Mouse (Mus musculus): ENCODE results near the gene Zkscan4.
"Not testable (repeated sequence)": the region's sequence is repeated elsewhere in the genome, so short reads cannot be mapped to it uniquely, and the experiment has no call there.

Zkscan4 gene

GRCm38 (mm10) chr13:21478759-21479670 is at the start of gene Zkscan4, which contains the start of gene Gm10065:
Gene Zkscan4, plus strand, starts transcription at chr13:21478907.
Gene Gm10065, minus strand, starts transcription at chr13:21479441.
- DNase-seq, result peak; percentile 81

GRCm38 (mm10) chr13:21435476-21435875 is 43.2 kb upstream of the Zkscan4 start:
- DNase-seq, result no peak

- peak; percentile 88 for DNase-seq
Measured at GRCm38 (mm10) chr13:21440503-21441206, 38.1 kb upstream of the Zkscan4 start, which contains the start of gene Pgbd1. Gene Pgbd1, minus strand, starts transcription at chr13:21441058.

GRCm38 (mm10) chr13:21441207-21441572 is 37.5 kb upstream of the Zkscan4 start:
- DNase-seq, result no peak

GRCm38 (mm10) chr13:21446796-21447195 is 31.9 kb upstream of the Zkscan4 start:
- no peak for DNase-seq

GRCm38 (mm10) chr13:21447856-21448614 is 30.7 kb upstream of the Zkscan4 start:
- no peak for DNase-seq

- DNase-seq, result no peak
Measured at GRCm38 (mm10) chr13:21453042-21453441, 25.7 kb upstream of the Zkscan4 start.

- peak; percentile 82 for DNase-seq
Measured at GRCm38 (mm10) chr13:21453449-21453848, 25.3 kb upstream of the Zkscan4 start, which contains the start of gene Zscan26. Gene Zscan26, minus strand, starts transcription at chr13:21453730.

- DNase-seq, result no peak
Measured at GRCm38 (mm10) chr13:21454133-21454532, 24.6 kb upstream of the Zkscan4 start.

GRCm38 (mm10) chr13:21456347-21456746 is 22.4 kb upstream of the Zkscan4 start:
- DNase-seq, result no peak

- DNase-seq, result not testable (repeated sequence)
Measured at GRCm38 (mm10) chr13:21462516-21462915, 16.2 kb upstream of the Zkscan4 start.

- DNase-seq, result no peak
Measured at GRCm38 (mm10) chr13:21467336-21467735, 11.4 kb upstream of the Zkscan4 start.

- DNase-seq, result peak; percentile 89
Measured at GRCm38 (mm10) chr13:21468061-21469019, 10.4 kb upstream of the Zkscan4 start, which contains the start of gene Nkapl. Gene Nkapl, minus strand, starts transcription at chr13:21468509.

GRCm38 (mm10) chr13:21469097-21469496 is 9.6 kb upstream of the Zkscan4 start:
- no peak for DNase-seq

GRCm38 (mm10) chr13:21472427-21472826 is 6.3 kb upstream of the Zkscan4 start:
- DNase-seq, result no peak

- DNase-seq, result no peak
Measured at GRCm38 (mm10) chr13:21486881-21487280, 8.2 kb downstream of the Zkscan4 start.

- no peak for DNase-seq
Measured at GRCm38 (mm10) chr13:21492847-21493246, 14.1 kb downstream of the Zkscan4 start.

- DNase-seq, result peak; percentile 13
Measured at GRCm38 (mm10) chr13:21495080-21495479, 16.4 kb downstream of the Zkscan4 start, which contains the start of gene AK157302. Gene AK157302, plus strand, starts transcription at chr13:21495223.

- not testable (repeated sequence) for DNase-seq
Measured at GRCm38 (mm10) chr13:21501182-21501581, 22.5 kb downstream of the Zkscan4 start, which contains the start of gene Gm11273. Gene Gm11273, minus strand, starts transcription at chr13:21501418.

GRCm38 (mm10) chr13:21502296-21502695 is 23.6 kb downstream of the Zkscan4 start:
- DNase-seq, result no peak

- peak; percentile 84 for DNase-seq
Measured at GRCm38 (mm10) chr13:21506221-21506649, 27.5 kb downstream of the Zkscan4 start.
